ENCODE assay signal across 9 mouse cellular contexts in genomic region chr5:145116316-145116715, GRCm38 (mm10). TPM values are rescaled to one million over a fixed set of nuclear protein-coding genes. Genes with fewer than 3 reads are reported as not detected.
A peak's percentile ranks its signal among the peaks of the same experiment; 100 is the strongest.
DNase-seq lines count a peak whose midpoint lies in the region; ATAC-seq and TF ChIP-seq lines count a peak whose summit lies in the region.
"Had no signal": no experiment of that assay in that cellular context is flagged by ENCODE, and none has a peak within 500 bp of the region (broad histone marks: within the 10 kb centered on the region; RNA-seq: fewer than 3 reads in every experiment).

No protein-coding gene starts in this region.

- no peak for DNase-seq in layer of hippocampus, adult 2 months (ENCODE audit: low spot score in 2 of 2)
- no peak for DNase-seq in layer of hippocampus, adult 11-12 months (ENCODE audit: low spot score)
- peak; percentile 47 for DNase-seq in brain, adult 2 months (ENCODE audit: low read depth, low spot score)
- DNase-seq in natural killer cell, adult 2 months (ENCODE audit: low spot score in 2 of 2) = peak; percentile 47 to 54
- no peak for DNase-seq in frontal cortex, postnatal 25 days (ENCODE audit: low spot score in 2 of 2)
- DNase-seq in left cerebral cortex, adult 8-10 months (ENCODE audit: low spot score in 2 of 2) = no peak

- no peaks in the 10 kb centered on the region for H3K9me3 ChIP-seq in heart, embryonic 16.5 days (replicated peaks; ENCODE audit: control insufficient read depth, low read length)
- H3K9me3 ChIP-seq in limb, embryonic 13.5 days = 0 out of 2 replicates have a peak, but pooled peaks cover 5% of the 10 kb centered on the region

- peaks cover 6% of the 10 kb centered on the region; the same call in 1 of the 2 replicates for H3K36me3 ChIP-seq in heart, embryonic 16.5 days (ENCODE audit: control insufficient read depth, insufficient read depth)
- peaks cover 7% of the 10 kb centered on the region; the same call in 1 of the 2 replicates for H3K36me3 ChIP-seq in limb, embryonic 13.5 days

- WGBS in heart, embryonic 16.5 days = 30% methylated on average over 4 of the region's 4 CpGs
- 19% methylated on average over 4 of the region's 4 CpGs for WGBS in limb, embryonic 13.5 days

- peak overlapping the region; percentile 67; the same call in 1 of the 2 replicates for H3K27ac ChIP-seq in layer of hippocampus, adult 2 months
- peak overlapping the region; percentile 91 for H3K27ac ChIP-seq in heart, embryonic 16.5 days (ENCODE audit: low read length)
- H3K27ac ChIP-seq in limb, embryonic 13.5 days = peak overlapping the region; percentile 80

- no peak overlapping the region for H3K4me3 ChIP-seq in layer of hippocampus, adult 2 months
- peak overlapping the region; percentile 18 for H3K4me3 ChIP-seq in heart, embryonic 16.5 days (ENCODE audit: low read length)
- H3K4me3 ChIP-seq in limb, embryonic 13.5 days = peak overlapping the region; percentile 15; the same call in 1 of the 2 replicates

- no peaks in the 10 kb centered on the region for H3K27me3 ChIP-seq in heart, embryonic 16.5 days (ENCODE audit: control insufficient read depth, insufficient read depth, low read length)
- no peaks in the 10 kb centered on the region for H3K27me3 ChIP-seq in limb, embryonic 13.5 days

- peaks cover 12% of the 10 kb centered on the region for H3K4me1 ChIP-seq in heart, embryonic 16.5 days (ENCODE audit: control insufficient read depth, insufficient read depth, low read length)
- H3K4me1 ChIP-seq in limb, embryonic 13.5 days = peaks cover 48% of the 10 kb centered on the region

- H3K9ac ChIP-seq in heart, embryonic 16.5 days (ENCODE audit: low read length) = peak overlapping the region; percentile 41
- no peak overlapping the region for H3K9ac ChIP-seq in limb, embryonic 13.5 days

- ATAC-seq in heart, embryonic 16.5 days (replicated peaks; ENCODE audit: extremely low read depth, insufficient read depth, low FRiP score) = peak; percentile 56
- peak; percentile 45 for ATAC-seq in limb, embryonic 13.5 days (ENCODE audit: low FRiP score, low read depth)

- H3K4me2 ChIP-seq in heart, embryonic 16.5 days (ENCODE audit: low read depth, low read length) = peak overlapping the region; percentile 87
- H3K4me2 ChIP-seq in limb, embryonic 13.5 days (replicated peaks) = peak overlapping the region; percentile 91

- no peak for TF ChIP-seq CTCF in layer of hippocampus, adult 2 months (conservative IDR thresholded peaks at IDR 0.05)

RNA-seq across cellular contexts. Expression of gene Arpc1b, which starts 2.3 kb away (rescaled TPM):
- total RNA-seq in layer of hippocampus, adult 2 months (2021) = 10 to 100 TPM; 17.7 to 19.4 TPM
- polyA plus RNA-seq in heart, embryonic 16.5 days (2015; fragmentation: Nextera tagmentation; extraction: Ambion mirVana) = 263 and 300 TPM in 2 replicates
- 250 and 255 TPM in 2 replicates for polyA plus RNA-seq in limb, embryonic 13.5 days (2015; fragmentation: Nextera tagmentation; extraction: Ambion mirVana)
- total RNA-seq in left cerebral cortex, adult 8-10 months (2022) = 10 to 100 TPM; 17.4 to 47.4 (median 23.9) TPM

RNA-seq across cellular contexts. Expression of gene Pdap1, which starts 23.7 kb away (rescaled TPM):
- 10 to 100 TPM; 95.2 to 97.8 TPM for total RNA-seq in layer of hippocampus, adult 2 months (2021)
- 46.0 and 49.8 TPM in 2 replicates for polyA plus RNA-seq in heart, embryonic 16.5 days (2015; fragmentation: Nextera tagmentation; extraction: Ambion mirVana)
- 137 and 139 TPM in 2 replicates for polyA plus RNA-seq in limb, embryonic 13.5 days (2015; fragmentation: Nextera tagmentation; extraction: Ambion mirVana)
- total RNA-seq in left cerebral cortex, adult 8-10 months (2022) = 100 to 1,000 TPM in 1 of 4 experiments, 10 to 100 TPM in 3; 77.5 to 101 (median 86.1) TPM

RNA-seq across cellular contexts. Expression of gene Bud31, which starts 23.8 kb away (rescaled TPM):
- 10 to 100 TPM; 67.4 to 73.4 TPM for total RNA-seq in layer of hippocampus, adult 2 months (2021)
- 118 and 134 TPM in 2 replicates for polyA plus RNA-seq in heart, embryonic 16.5 days (2015; fragmentation: Nextera tagmentation; extraction: Ambion mirVana)
- polyA plus RNA-seq in limb, embryonic 13.5 days (2015; fragmentation: Nextera tagmentation; extraction: Ambion mirVana) = 218 and 225 TPM in 2 replicates
- total RNA-seq in left cerebral cortex, adult 8-10 months (2022) = 10 to 100 TPM; 70.3 to 76.5 (median 74.1) TPM

RNA-seq across cellular contexts. Expression of gene Kpna7, which starts 32.5 kb away (rescaled TPM):
- total RNA-seq in layer of hippocampus, adult 2 months (2021) = not detected
- 0.11 TPM in 1 of 2 replicates, not detected in the other for polyA plus RNA-seq in heart, embryonic 16.5 days (2015; fragmentation: Nextera tagmentation; extraction: Ambion mirVana)
- polyA plus RNA-seq in limb, embryonic 13.5 days (2015; fragmentation: Nextera tagmentation; extraction: Ambion mirVana) = 0.10 TPM in 1 of 2 replicates, not detected in the other
- total RNA-seq in left cerebral cortex, adult 8-10 months (2022) = not detected
- total RNA-seq: adrenal gland, adult 18-20 months had no signal

RNA-seq across cellular contexts. Expression of gene Arpc1a, which starts 32.7 kb away (rescaled TPM):
- 100 to 1,000 TPM; 252 to 255 TPM for total RNA-seq in layer of hippocampus, adult 2 months (2021)
- 91.5 and 93.7 TPM in 2 replicates for polyA plus RNA-seq in heart, embryonic 16.5 days (2015; fragmentation: Nextera tagmentation; extraction: Ambion mirVana)
- polyA plus RNA-seq in limb, embryonic 13.5 days (2015; fragmentation: Nextera tagmentation; extraction: Ambion mirVana) = 139 and 141 TPM in 2 replicates
- 100 to 1,000 TPM; 213 to 219 (median 216) TPM for total RNA-seq in left cerebral cortex, adult 8-10 months (2022)

Comparison
In these comparisons a context has a peak if more than half of its experiments do, and no peak if none do; other contexts are left out.
1. DNase-seq: peak in brain, adult 2 months (single experiment) and natural killer cell, adult 2 months (2 of 2); none in layer of hippocampus, adult 2 months (0 of 2), layer of hippocampus, adult 11-12 months (single experiment), frontal cortex, postnatal 25 days (0 of 2) and left cerebral cortex, adult 8-10 months (0 of 2).
2. Peak in every context shown above with its lines, with median percentiles within 50 percentile points of each other: H3K27ac ChIP-seq.